Mouse (Mus musculus): ENCODE results near the gene Wdr73. TPM values are rescaled to one million over a fixed set of nuclear protein-coding genes. Genes with fewer than 3 reads are reported as not detected.

Wdr73 gene
- polyA plus RNA-seq, 1 experiment: 29.6 TPM

- Histone ChIP-seq H3K4me1 (ENCODE audit: control insufficient read depth, insufficient read depth, low read length) (no peaks in the 10 kb centered on the region), H3K27ac (ENCODE audit: insufficient read depth, low read length) (no peak overlapping the region)
- TF ChIP-seq CTCF (IDR thresholded peaks at IDR 0.05; ENCODE audit: extremely low read depth, insufficient read depth, low read length) (no peak), POLR2A (IDR thresholded peaks at IDR 0.05; ENCODE audit: extremely low read depth, insufficient read depth, low read length) (no peak)
These were observed 54.4 kb downstream of the Wdr73 start for GRCm38 (mm10) chr7:80846709-80847108.

GRCm38 (mm10) chr7:80846280-80846678 is 54.8 kb downstream of the Wdr73 start:
- Histone ChIP-seq H3K27ac (ENCODE audit: insufficient read depth, low read length) (no peak overlapping the region), H3K4me3 (ENCODE audit: insufficient read depth, low read length) (no peak overlapping the region), H3K4me1 (ENCODE audit: control insufficient read depth, insufficient read depth, low read length) (no peaks in the 10 kb centered on the region)
- TF ChIP-seq POLR2A (IDR thresholded peaks at IDR 0.05; ENCODE audit: extremely low read depth, insufficient read depth, low read length) (no peak), CTCF (IDR thresholded peaks at IDR 0.05; ENCODE audit: extremely low read depth, insufficient read depth, low read length) (no peak)

More at GRCm38 (mm10) chr7:80846709-80847108, 54.4 kb downstream of the Wdr73 start:
- no peak overlapping the region for H3K4me3 ChIP-seq (ENCODE audit: insufficient read depth, low read length)

DNA sequence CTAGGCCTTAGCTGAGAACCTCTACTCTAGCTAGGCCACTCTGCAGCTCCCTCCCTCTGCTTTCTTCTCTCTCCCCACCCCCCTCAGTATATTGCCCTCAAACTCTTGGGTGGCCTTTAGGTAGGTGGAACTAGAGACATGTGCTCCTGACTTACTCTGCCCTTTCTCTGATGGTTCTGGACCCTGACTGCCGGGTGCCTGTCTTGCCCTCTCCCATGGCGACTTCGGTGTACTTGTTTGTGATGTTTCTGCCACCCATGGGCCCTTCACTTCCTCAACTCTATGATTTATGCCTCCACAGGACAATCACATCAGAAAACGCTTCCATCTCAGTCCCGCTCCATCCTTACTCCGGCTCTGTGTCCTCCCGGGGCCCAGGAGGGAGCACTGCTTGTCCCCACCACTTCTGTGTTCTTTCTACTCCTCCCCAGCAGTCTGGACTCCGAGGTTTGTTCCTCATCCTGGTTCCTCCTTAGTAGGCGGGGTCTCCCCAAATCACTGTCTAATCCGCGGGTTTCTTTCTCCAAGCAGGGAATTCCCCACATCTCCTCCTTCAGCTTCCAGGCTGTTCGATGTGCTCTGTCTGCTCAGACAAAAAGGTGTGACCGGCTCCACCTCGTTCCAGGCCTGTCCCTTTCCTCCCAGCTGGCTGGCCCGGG is 55.3 kb downstream of the Wdr73 start:
- no peak overlapping the region for H3K4me3 ChIP-seq (ENCODE audit: insufficient read depth, low read length)
- H3K27ac ChIP-seq (ENCODE audit: insufficient read depth, low read length): no peak overlapping the region
- no peak for TF ChIP-seq CTCF (IDR thresholded peaks at IDR 0.05; ENCODE audit: extremely low read depth, insufficient read depth, low read length)
- no peak for TF ChIP-seq POLR2A (IDR thresholded peaks at IDR 0.05; ENCODE audit: extremely low read depth, insufficient read depth, low read length)
- H3K4me1 ChIP-seq (ENCODE audit: control insufficient read depth, insufficient read depth, low read length): peaks cover 1% of the 10 kb centered on the region; the same call in 1 of the 2 replicates

DNA sequence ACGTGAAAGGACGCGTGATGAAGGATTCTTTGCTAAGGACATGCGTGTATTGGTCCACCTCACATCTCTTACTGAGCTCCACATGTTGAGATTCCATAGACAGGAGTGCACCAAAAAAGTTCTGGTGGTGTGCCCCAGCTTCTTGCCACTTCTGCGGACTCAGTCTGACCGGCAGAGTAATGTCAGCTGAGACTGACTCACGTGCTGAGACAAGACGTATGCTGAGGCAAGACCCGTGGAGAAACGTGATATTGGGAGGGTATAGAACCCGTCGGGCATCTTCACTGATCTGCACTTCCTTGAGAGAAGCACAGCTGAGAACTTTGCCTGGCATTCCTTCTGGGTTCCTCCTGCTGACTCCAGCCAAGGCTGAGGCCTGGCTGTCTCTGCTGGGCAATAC is 56.4 kb downstream of the Wdr73 start:
- Histone ChIP-seq H3K4me3 (ENCODE audit: insufficient read depth, low read length) (no peak overlapping the region), H3K4me1 (ENCODE audit: control insufficient read depth, insufficient read depth, low read length) (peaks cover 1% of the 10 kb centered on the region; the same call in 1 of the 2 replicates), H3K27ac (ENCODE audit: insufficient read depth, low read length) (no peak overlapping the region)
- TF ChIP-seq CTCF (IDR thresholded peaks at IDR 0.05; ENCODE audit: extremely low read depth, insufficient read depth, low read length) (no peak), POLR2A (IDR thresholded peaks at IDR 0.05; ENCODE audit: extremely low read depth, insufficient read depth, low read length) (no peak)

DNA sequence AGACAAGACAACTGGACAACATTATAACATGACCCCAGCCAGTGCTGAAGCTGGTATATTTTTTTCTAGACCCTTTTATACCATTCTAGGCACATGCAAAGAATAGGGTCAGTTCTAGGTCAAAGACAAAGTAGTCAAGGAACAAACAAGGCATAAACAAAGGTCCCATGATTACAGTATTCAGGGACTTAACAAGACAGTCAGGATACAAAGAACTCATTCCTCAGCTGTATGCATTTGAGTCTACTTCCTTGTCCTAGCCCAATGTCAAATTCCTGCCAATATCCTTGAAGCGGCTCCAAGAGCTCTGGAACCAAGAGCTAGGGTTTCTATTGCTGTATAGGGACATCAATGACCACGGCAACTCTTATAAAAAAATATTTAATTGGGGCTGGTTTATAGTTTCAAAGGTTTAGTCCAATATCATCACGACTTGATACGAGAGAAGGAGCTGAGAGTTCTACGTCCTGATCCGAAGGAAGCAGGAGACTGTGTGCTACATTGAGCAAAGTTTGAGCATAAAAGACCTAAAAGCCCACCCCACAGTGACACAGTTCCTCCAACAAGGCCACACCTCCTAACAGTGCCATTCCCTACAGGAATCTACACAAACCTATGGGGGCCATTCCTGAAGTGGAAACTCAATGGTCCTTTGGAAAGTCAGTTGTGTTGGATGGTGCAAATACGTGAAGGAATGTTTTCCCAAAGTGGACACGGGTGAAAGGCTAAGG is 57.0 kb downstream of the Wdr73 start:
- no peak overlapping the region for H3K27ac ChIP-seq (ENCODE audit: insufficient read depth, low read length)
- H3K4me3 ChIP-seq (ENCODE audit: insufficient read depth, low read length): no peak overlapping the region
- no peak for TF ChIP-seq CTCF (IDR thresholded peaks at IDR 0.05; ENCODE audit: extremely low read depth, insufficient read depth, low read length)
- no peak for TF ChIP-seq POLR2A (IDR thresholded peaks at IDR 0.05; ENCODE audit: extremely low read depth, insufficient read depth, low read length)
- H3K4me1 ChIP-seq (ENCODE audit: control insufficient read depth, insufficient read depth, low read length): peaks cover 1% of the 10 kb centered on the region; the same call in 1 of the 2 replicates

DNA sequence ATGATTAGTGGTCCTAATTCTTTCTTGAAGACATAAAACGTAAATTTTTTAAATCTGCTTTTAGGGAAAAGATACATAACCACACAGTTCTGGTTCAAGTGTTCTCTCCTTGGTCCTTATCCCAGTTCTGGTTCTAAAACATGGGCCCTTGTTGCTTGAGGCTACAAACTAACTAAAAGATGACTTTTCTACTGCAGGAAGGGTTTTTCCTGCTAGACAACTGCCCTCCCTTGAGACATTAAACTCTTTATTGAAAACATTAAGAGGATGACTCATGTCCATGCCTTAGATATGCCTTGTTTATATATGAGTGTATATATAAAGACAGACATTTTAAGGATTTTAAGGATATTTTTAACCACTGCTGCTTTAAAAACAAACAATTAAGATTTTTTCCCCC is 57.9 kb downstream of the Wdr73 start:
- Histone ChIP-seq H3K4me1 (ENCODE audit: control insufficient read depth, insufficient read depth, low read length) (peaks cover 1% of the 10 kb centered on the region; the same call in 1 of the 2 replicates), H3K27ac (ENCODE audit: insufficient read depth, low read length) (no peak overlapping the region), H3K4me3 (ENCODE audit: insufficient read depth, low read length) (no peak overlapping the region)
- TF ChIP-seq CTCF (IDR thresholded peaks at IDR 0.05; ENCODE audit: extremely low read depth, insufficient read depth, low read length) (no peak), POLR2A (IDR thresholded peaks at IDR 0.05; ENCODE audit: extremely low read depth, insufficient read depth, low read length) (no peak)

DNA sequence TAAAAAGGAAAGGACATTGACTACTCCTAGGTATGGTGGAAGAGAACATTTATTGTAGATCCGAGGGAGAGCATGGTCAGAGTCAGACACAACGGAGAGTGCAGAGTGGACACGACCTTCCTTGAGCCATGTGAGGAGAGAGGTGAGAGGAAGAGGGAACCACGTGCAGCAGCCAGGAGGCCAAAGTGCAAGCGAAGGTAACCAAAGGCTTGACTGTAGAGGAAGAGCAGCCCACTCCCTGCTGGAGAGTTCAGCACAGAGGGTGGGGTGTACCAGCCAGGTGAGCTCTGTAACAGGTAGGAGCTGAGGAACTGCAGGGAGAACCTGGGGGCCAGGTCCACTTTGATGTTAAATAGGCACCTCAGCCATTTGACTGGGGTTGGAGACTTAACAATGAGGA is 58.9 kb downstream of the Wdr73 start:
- Histone ChIP-seq H3K4me1 (ENCODE audit: control insufficient read depth, insufficient read depth, low read length) (peaks cover 1% of the 10 kb centered on the region; the same call in 1 of the 2 replicates), H3K27ac (ENCODE audit: insufficient read depth, low read length) (no peak overlapping the region), H3K4me3 (ENCODE audit: insufficient read depth, low read length) (no peak overlapping the region)
- no peak for TF ChIP-seq POLR2A (IDR thresholded peaks at IDR 0.05; ENCODE audit: extremely low read depth, insufficient read depth, low read length)
- no peak for TF ChIP-seq CTCF (IDR thresholded peaks at IDR 0.05; ENCODE audit: extremely low read depth, insufficient read depth, low read length)

DNA sequence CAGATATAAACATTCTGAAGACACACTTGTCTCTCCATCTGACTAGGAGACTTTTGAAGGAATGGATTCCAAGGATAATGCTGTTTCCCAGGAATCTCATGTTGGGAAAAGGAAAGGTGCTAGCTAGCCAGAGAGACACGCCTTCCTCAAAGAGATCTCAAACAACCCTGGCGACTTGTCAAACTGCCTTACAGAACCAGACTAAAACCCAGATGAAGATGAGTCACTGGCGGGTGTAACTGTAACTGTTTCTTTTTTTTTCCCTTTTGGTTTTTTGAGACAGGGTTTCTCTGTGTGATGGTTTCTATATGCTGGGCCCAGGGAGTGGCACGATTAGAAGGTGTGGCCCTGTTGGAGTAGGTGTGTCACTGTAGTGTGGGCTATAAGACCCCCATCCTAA is 60.1 kb downstream of the Wdr73 start:
- TF ChIP-seq CTCF (IDR thresholded peaks at IDR 0.05; ENCODE audit: extremely low read depth, insufficient read depth, low read length): no peak
- TF ChIP-seq POLR2A (IDR thresholded peaks at IDR 0.05; ENCODE audit: extremely low read depth, insufficient read depth, low read length): no peak
- H3K27ac ChIP-seq (ENCODE audit: insufficient read depth, low read length): no peak overlapping the region

More for the DNA sequence above, 60.1 kb downstream of the Wdr73 start:
- Histone ChIP-seq H3K4me1 (ENCODE audit: control insufficient read depth, insufficient read depth, low read length) (peaks cover 1% of the 10 kb centered on the region; the same call in 1 of the 2 replicates), H3K4me3 (ENCODE audit: insufficient read depth, low read length) (no peak overlapping the region)

Other genes with a start within 250 kb of the Wdr73 start
- 10.4 and 10.8 TPM in 2 replicates for gene Crtc3, start 212.4 kb downstream of the Wdr73 start, polyA plus RNA-seq (2012; rRNA removed)
- gene Iqgap1, start 75.3 kb downstream of the Wdr73 start, polyA plus RNA-seq (2012; rRNA removed): 18.9 and 19.8 TPM in 2 replicates
- gene Zscan2, start 40.3 kb downstream of the Wdr73 start, polyA plus RNA-seq (2012; rRNA removed): 10.2 and 11.1 TPM in 2 replicates
- gene Nmb, start 3.8 kb upstream of the Wdr73 start, polyA plus RNA-seq (2012; rRNA removed): 11.0 and 17.0 TPM in 2 replicates
- 61.4 and 64.4 TPM in 2 replicates for gene Sec11a, start 46.5 kb upstream of the Wdr73 start, polyA plus RNA-seq (2012; rRNA removed)
- 13.8 and 14.1 TPM in 2 replicates for gene Zfp592, start 92.4 kb upstream of the Wdr73 start, polyA plus RNA-seq (2012; rRNA removed)
- gene Alpk3, start 156.3 kb upstream of the Wdr73 start, polyA plus RNA-seq (2012; rRNA removed): 0.25 and 0.31 TPM in 2 replicates
- gene Slc28a1, start 213.5 kb upstream of the Wdr73 start, polyA plus RNA-seq (2012; rRNA removed): 0.33 and 0.36 TPM in 2 replicates

Measured in cortical plate, adult 2 months (tissue).